Mouse (Mus musculus) forebrain, embryonic 14.5 days (tissue): ENCODE measurements at regions not wholly inside any gene's neighbourhood (a gene's known extent, or its start where the extent isn't known, plus 50 kb on each side); places are given as distances from the start of the nearest gene placed in this dataset.
A peak's percentile ranks its signal among the peaks of the same experiment; 100 is the strongest.
"Not testable (repeated sequence)": the region's sequence is repeated elsewhere in the genome, so short reads cannot be mapped to it uniquely, and the experiment has no call there.

Source experiments
- ATAC-seq: fragments of 200-750 bp; cut with Nextera tagmentation; 2 replicates; pipeline ENCODE4 v1.8.0; 2017; ENCODE audit warnings: mild to moderate bottlenecking, moderate library complexity
- DNase-seq: peaks from one replicate; pipeline ENCODE4 v3.0.0-alpha.2; 2015; ENCODE audit warnings: low spot score
- H3K27ac ChIP-seq: fragments of 300-500 bp; sonication (generic); 2 replicates; pipeline ENCODE4 v1.5.1; 2014; ENCODE audit warnings: low read depth, mild to moderate bottlenecking, control low read depth, low read length, moderate library complexity
- H3K27me3 ChIP-seq: fragments of 300-500 bp; sonication (generic); replicated peaks from 2 replicates; pipeline ENCODE4 v1.6.1; 2014; ENCODE audit warnings: low read length, control low read depth, mixed read lengths; ENCODE audit not compliant: control insufficient read depth, insufficient read depth
- H3K36me3 ChIP-seq: fragments of 300-500 bp; sonication (generic); 2 replicates; pipeline ENCODE4 v1.6.1; 2014; ENCODE audit warnings: low read length, control low read depth; ENCODE audit not compliant: control insufficient read depth, insufficient read depth
- H3K4me1 ChIP-seq: fragments of 300-500 bp; sonication (generic); 2 replicates; pipeline ENCODE4 v1.6.1; 2014; ENCODE audit warnings: antibody characterized with exemption, low read length, control low read depth; ENCODE audit not compliant: control insufficient read depth, insufficient read depth
- H3K4me2 ChIP-seq: fragments of 300-500 bp; sonication (generic); 2 replicates; pipeline ENCODE4 v1.6.1; 2014; ENCODE audit warnings: mild to moderate bottlenecking, control low read depth, low read length
- H3K4me3 ChIP-seq: fragments of 300-500 bp; sonication (generic); 2 replicates; pipeline ENCODE4 v1.5.1; 2014; ENCODE audit warnings: low read depth, low read length, control low read depth
- H3K9ac ChIP-seq: fragments of 300-500 bp; sonication (generic); 2 replicates; pipeline ENCODE4 v1.6.1; 2014; ENCODE audit warnings: mild to moderate bottlenecking, low read length, control low read depth, moderate library complexity
- H3K9me3 ChIP-seq: fragments of 300-500 bp; sonication (generic); replicated peaks from 2 replicates; pipeline ENCODE4 v1.6.1; 2016; ENCODE audit warnings: low read length, control low read depth, mixed read lengths; ENCODE audit not compliant: control insufficient read depth
- WGBS: fragments of 180-500 bp; shearing (Covaris S2); extraction: QIAGEN DNeasy Blood & Tissue Kit; methylation state at CpG from one replicate; pipeline ENCODE4 v1.1.7; 2014; 5-methylcytosine and 5-hydroxymethylcytosine counted together

GRCm38 (mm10) chr3:53735607-53736006 is 78.5 kb upstream of the Frem2 start:
- H3K4me2 ChIP-seq, H3K27me3 ChIP-seq, H3K36me3 ChIP-seq, H3K9ac ChIP-seq, H3K27ac ChIP-seq, H3K4me3 ChIP-seq, H3K4me1 ChIP-seq, H3K9me3 ChIP-seq, DNase-seq: not testable (repeated sequence)
- ATAC-seq: peak; percentile 18; the same call in 1 of the 2 replicates
- WGBS: 92% methylated on average over 3 of the region's 3 CpGs

GRCm38 (mm10) chr3:53735147-53735546 is 78.0 kb upstream of the Frem2 start:
- Histone ChIP-seq H3K27ac (no peak overlapping the region), H3K4me3 (no peak overlapping the region), H3K27me3 (no peaks in the 10 kb centered on the region), H3K4me1 (peaks cover 5% of the 10 kb centered on the region; the same call in 1 of the 2 replicates), H3K9me3 (no peaks in the 10 kb centered on the region), H3K4me2 (no peak overlapping the region), H3K9ac (no peak overlapping the region), H3K36me3 (no peaks in the 10 kb centered on the region)
- ATAC-seq: peak; percentile 89
- DNase-seq: peak; percentile 93
- WGBS: 31% methylated on average over 5 of the region's 5 CpGs

- Histone ChIP-seq H3K9me3 (no peaks in the 10 kb centered on the region), H3K4me1 (peaks cover 7% of the 10 kb centered on the region; the same call in 1 of the 2 replicates), H3K9ac (no peak overlapping the region), H3K36me3 (no peaks in the 10 kb centered on the region), H3K27me3 (no peaks in the 10 kb centered on the region), H3K27ac (no peak overlapping the region), H3K4me2 (no peak overlapping the region), H3K4me3 (no peak overlapping the region)
- 13% methylated on average over 7 of the region's 7 CpGs for WGBS
- peak; percentile 22 for DNase-seq
- ATAC-seq: no peak
Measured at GRCm38 (mm10) chr3:53730440-53730839, 73.3 kb upstream of the Frem2 start.

DNA sequence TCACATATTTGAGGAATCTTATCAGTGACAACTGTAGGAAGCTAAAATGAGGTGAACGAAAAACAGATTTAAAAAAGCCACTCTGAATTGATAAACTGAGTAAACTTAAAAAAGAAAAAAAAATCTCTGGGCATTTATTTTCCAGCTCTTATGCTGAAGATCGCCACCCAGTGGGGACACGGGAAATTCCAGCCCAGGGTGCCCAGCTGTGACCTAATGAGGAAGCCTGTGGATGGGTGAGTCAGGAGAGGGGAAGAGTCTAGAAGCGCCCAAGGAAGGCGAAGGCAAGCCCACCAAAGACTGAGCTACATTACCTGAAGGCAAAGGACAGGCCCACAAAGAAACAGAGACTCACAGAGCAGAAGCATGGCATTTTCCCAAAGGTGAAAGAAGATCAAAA is 72.7 kb upstream of the Frem2 start:
- WGBS: 38% methylated on average over 5 of the region's 5 CpGs
- ATAC-seq (peak; percentile 63; the same call in 1 of the 2 replicates), DNase-seq (peak; percentile 61)
- H3K4me2 ChIP-seq: no peak overlapping the region
- H3K9me3 ChIP-seq: no peaks in the 10 kb centered on the region
- H3K4me1 ChIP-seq: peaks cover 7% of the 10 kb centered on the region; the same call in 1 of the 2 replicates
- H3K27ac ChIP-seq: no peak overlapping the region
- H3K9ac ChIP-seq: no peak overlapping the region
- no peak overlapping the region for H3K4me3 ChIP-seq
- H3K27me3 ChIP-seq: no peaks in the 10 kb centered on the region
- no peaks in the 10 kb centered on the region for H3K36me3 ChIP-seq

DNA sequence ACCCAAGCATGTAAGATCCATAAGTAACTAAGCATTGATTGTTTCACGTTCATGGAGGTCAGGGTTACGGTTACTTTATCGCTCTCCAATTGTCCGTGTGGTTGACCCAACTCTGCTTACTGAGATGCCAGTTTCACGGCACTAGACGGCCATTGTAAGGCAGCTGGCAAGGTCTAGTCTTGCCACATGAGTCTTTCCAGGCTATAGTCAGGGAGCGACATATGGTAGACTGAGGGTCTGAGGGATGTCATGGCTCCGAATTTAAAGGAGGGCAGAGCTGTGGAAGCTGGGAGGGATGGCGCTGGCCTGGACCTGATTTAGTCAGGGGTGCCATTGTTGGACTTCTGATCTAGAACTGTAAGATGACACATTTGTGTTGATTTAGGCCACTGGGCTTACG is 72.0 kb upstream of the Frem2 start:
- peaks cover 7% of the 10 kb centered on the region; the same call in 1 of the 2 replicates for H3K4me1 ChIP-seq
- H3K9me3 ChIP-seq: no peaks in the 10 kb centered on the region
- no peaks in the 10 kb centered on the region for H3K36me3 ChIP-seq
- no peak overlapping the region for H3K27ac ChIP-seq
- no peak overlapping the region for H3K4me3 ChIP-seq
- ATAC-seq (no peak), DNase-seq (no peak)
- 96% methylated on average over 10 of the region's 10 CpGs for WGBS
- H3K4me2 ChIP-seq: no peak overlapping the region
- H3K27me3 ChIP-seq: no peaks in the 10 kb centered on the region
- no peak overlapping the region for H3K9ac ChIP-seq

GRCm38 (mm10) chr3:53727737-53728136 is 70.6 kb upstream of the Frem2 start:
- no peak for DNase-seq
- whole genome bisulfite sequencing: 83% methylated on average over 1 of the region's 1 CpGs
- Histone ChIP-seq H3K27ac (no peak overlapping the region), H3K4me1 (peaks cover 7% of the 10 kb centered on the region; the same call in 1 of the 2 replicates), H3K9ac (no peak overlapping the region), H3K4me3 (no peak overlapping the region), H3K9me3 (no peaks in the 10 kb centered on the region), H3K36me3 (no peaks in the 10 kb centered on the region), H3K27me3 (no peaks in the 10 kb centered on the region), H3K4me2 (no peak overlapping the region)
- no peak for ATAC-seq

GRCm38 (mm10) chr3:53707101-53707500 is 49.9 kb upstream of the Frem2 start:
- Histone ChIP-seq H3K27me3 (no peaks in the 10 kb centered on the region), H3K4me1 (peaks cover 8% of the 10 kb centered on the region; the same call in 1 of the 2 replicates), H3K27ac (no peak overlapping the region), H3K36me3 (no peaks in the 10 kb centered on the region), H3K9me3 (no peaks in the 10 kb centered on the region), H3K9ac (no peak overlapping the region), H3K4me2 (no peak overlapping the region), H3K4me3 (no peak overlapping the region)
- no peak for DNase-seq
- WGBS: 85% methylated on average over 3 of the region's 3 CpGs
- no peak for ATAC-seq
